Mouse (Mus musculus) hindbrain, postnatal 0 days (tissue): Measurements from ENCODE around the gene Adamtsl2. TPM values are rescaled to one million over a fixed set of nuclear protein-coding genes. Genes with fewer than 3 reads are reported as not detected.

ENCODE experiments used
- ATAC-seq: fragments of 200-750 bp; cut with Nextera tagmentation; 2 replicates; pipeline ENCODE4 v1.8.0; 2017; ENCODE audit warnings: mild to moderate bottlenecking, moderate TSS enrichment, moderate library complexity
- DNase-seq: peaks from one replicate; pipeline ENCODE4 v3.0.0-alpha.2; 2015; ENCODE audit warnings: low spot score
- H3K27ac ChIP-seq: fragments of 300-500 bp; sonication (generic); 2 replicates; pipeline ENCODE4 v1.5.1; 2014; ENCODE audit warnings: mild to moderate bottlenecking
- H3K27me3 ChIP-seq: fragments of 300-500 bp; sonication (generic); 2 replicates; pipeline ENCODE4 v1.6.1; 2014; ENCODE audit warnings: low read length, mixed read lengths; ENCODE audit not compliant: insufficient read depth
- H3K36me3 ChIP-seq: fragments of 300-500 bp; sonication (generic); 2 replicates; pipeline ENCODE4 v1.6.1; 2014; ENCODE audit warnings: low read length, mixed read lengths; ENCODE audit not compliant: insufficient read depth
- H3K4me1 ChIP-seq: fragments of 300-500 bp; sonication (generic); 2 replicates; pipeline ENCODE4 v1.6.1; 2014; ENCODE audit warnings: antibody characterized with exemption, low read length, mixed read lengths; ENCODE audit not compliant: insufficient read depth
- H3K4me2 ChIP-seq: fragments of 300-500 bp; sonication (generic); 2 replicates; pipeline ENCODE4 v1.6.1; 2014; ENCODE audit warnings: low read depth, mild to moderate bottlenecking, low read length, moderate library complexity, mixed read lengths
- H3K4me3 ChIP-seq: fragments of 300-500 bp; sonication (generic); 2 replicates; pipeline ENCODE4 v1.5.1; 2014; ENCODE audit warnings: low read length
- H3K9ac ChIP-seq: fragments of 300-500 bp; sonication (generic); replicated peaks from 2 replicates; pipeline ENCODE4 v1.6.1; 2014; ENCODE audit warnings: mild to moderate bottlenecking, low read length, moderate library complexity, mixed read lengths
- H3K9me3 ChIP-seq: fragments of 300-500 bp; sonication (generic); 2 replicates; pipeline ENCODE4 v1.6.1; 2016; ENCODE audit warnings: low read length, mixed read lengths
- CTCF ChIP-seq: IDR thresholded peaks from 2 replicates; pipeline ENCODE4 v1.5.1; 2016; ENCODE audit warnings: antibody characterized with exemption, control low read depth, low read depth
- WGBS: fragments of 180-500 bp; shearing (Covaris S2); extraction: QIAGEN DNeasy Blood & Tissue Kit; methylation state at CpG from one replicate; pipeline ENCODE4 v1.1.7; 2014; 5-methylcytosine and 5-hydroxymethylcytosine counted together
- polyA plus RNA-seq: library from polyadenylated mRNA; unstranded; fragments of >200 nt; fragmentation: Nextera tagmentation; extraction: Ambion mirVana; gene quantifications from 2 replicates; pipeline ENCODE4 v1.2.1, GENCODE M21; 2015
- total RNA-seq: library from RNA; depleted of rRNA; stranded (reverse); fragments of >200 nt; gene quantifications from 2 replicates; pipeline ENCODE4 v1.2.3, GENCODE M21; 2014

Gene Adamtsl2
- total and polyA plus RNA-seq, 2 experiments from 2014 or later = 4.4 to 9.9 TPM

- WGBS = 22% methylated on average over 9 of the region's 9 CpGs
- Histone ChIP-seq H3K4me3 (no peak overlapping the region), H3K9ac (no peak overlapping the region), H3K27ac (no peak overlapping the region), H3K4me1 (peaks cover 21% of the 10 kb centered on the region), H3K36me3 (no peaks in the 10 kb centered on the region), H3K9me3 (no peaks in the 10 kb centered on the region), H3K4me2 (no peak overlapping the region), H3K27me3 (no peaks in the 10 kb centered on the region)
- DNase-seq (no peak), ATAC-seq (no peak)
- no peak for TF ChIP-seq CTCF
Observed at GRCm38 (mm10) chr2:27122578-27122977, 43.4 kb downstream of the Adamtsl2 start.

GRCm38 (mm10) chr2:27123121-27123520 is 43.9 kb downstream of the Adamtsl2 start:
- WGBS = 91% methylated on average over 4 of the region's 4 CpGs
- Histone ChIP-seq H3K36me3 (no peaks in the 10 kb centered on the region), H3K4me1 (peaks cover 21% of the 10 kb centered on the region), H3K4me3 (no peak overlapping the region), H3K4me2 (no peak overlapping the region), H3K9ac (no peak overlapping the region), H3K9me3 (no peaks in the 10 kb centered on the region), H3K27me3 (no peaks in the 10 kb centered on the region), H3K27ac (no peak overlapping the region)
- ATAC-seq (no peak), DNase-seq (no peak)
- peak; percentile 22 for TF ChIP-seq CTCF

- TF ChIP-seq CTCF = peak; percentile 85
- 47% methylated on average over 10 of the region's 10 CpGs for WGBS
- Histone ChIP-seq H3K9ac (no peak overlapping the region), H3K4me2 (no peak overlapping the region), H3K36me3 (no peaks in the 10 kb centered on the region), H3K4me1 (peaks cover 17% of the 10 kb centered on the region), H3K27ac (no peak overlapping the region), H3K9me3 (no peaks in the 10 kb centered on the region), H3K27me3 (no peaks in the 10 kb centered on the region), H3K4me3 (no peak overlapping the region)
- DNase-seq = peak; percentile 50
- no peak for ATAC-seq
Observed at GRCm38 (mm10) chr2:27125979-27126378, 46.8 kb downstream of the Adamtsl2 start.

GRCm38 (mm10) chr2:27126496-27126895 is 47.3 kb downstream of the Adamtsl2 start:
- no peak for TF ChIP-seq CTCF
- peaks cover 16% of the 10 kb centered on the region for H3K4me1 ChIP-seq
- H3K27ac ChIP-seq = no peak overlapping the region
- H3K36me3 ChIP-seq = no peaks in the 10 kb centered on the region
- H3K4me3 ChIP-seq = no peak overlapping the region
- H3K9ac ChIP-seq = no peak overlapping the region
- H3K4me2 ChIP-seq = no peak overlapping the region
- no peak for ATAC-seq
- no peak for DNase-seq
- 56% methylated on average over 4 of the region's 4 CpGs for WGBS
- no peaks in the 10 kb centered on the region for H3K27me3 ChIP-seq
- H3K9me3 ChIP-seq = no peaks in the 10 kb centered on the region

- Histone ChIP-seq H3K9me3 (no peaks in the 10 kb centered on the region), H3K4me2 (no peak overlapping the region), H3K4me1 (no peaks in the 10 kb centered on the region), H3K4me3 (no peak overlapping the region), H3K27me3 (no peaks in the 10 kb centered on the region), H3K27ac (no peak overlapping the region), H3K9ac (no peak overlapping the region), H3K36me3 (no peaks in the 10 kb centered on the region)
- WGBS = 56% methylated on average over 3 of the region's 3 CpGs
- DNase-seq (no peak), ATAC-seq (no peak)
- TF ChIP-seq CTCF = no peak
Observed at GRCm38 (mm10) chr2:27128990-27129389, 49.8 kb downstream of the Adamtsl2 start.

GRCm38 (mm10) chr2:27135935-27136334 is 56.8 kb downstream of the Adamtsl2 start:
- Histone ChIP-seq H3K36me3 (no peaks in the 10 kb centered on the region), H3K27me3 (no peaks in the 10 kb centered on the region; the same call in 1 of the 2 replicates), H3K9me3 (no peaks in the 10 kb centered on the region), H3K4me1 (peaks cover 4% of the 10 kb centered on the region; the same call in 1 of the 2 replicates), H3K4me3 (no peak overlapping the region), H3K9ac (no peak overlapping the region), H3K27ac (no peak overlapping the region), H3K4me2 (no peak overlapping the region)
- DNase-seq = peak; percentile 50
- no peak for ATAC-seq
- no peak for TF ChIP-seq CTCF
- 57% methylated on average over 5 of the region's 5 CpGs for WGBS

GRCm38 (mm10) chr2:27136336-27136735 is 57.2 kb downstream of the Adamtsl2 start:
- Histone ChIP-seq H3K27ac (no peak overlapping the region), H3K4me2 (no peak overlapping the region), H3K9me3 (no peaks in the 10 kb centered on the region), H3K4me3 (no peak overlapping the region), H3K36me3 (no peaks in the 10 kb centered on the region), H3K27me3 (peaks cover 3% of the 10 kb centered on the region; the same call in 1 of the 2 replicates), H3K4me1 (peaks cover 4% of the 10 kb centered on the region; the same call in 1 of the 2 replicates), H3K9ac (no peak overlapping the region)
- peak; percentile 39 for DNase-seq
- 0 out of 2 replicates have a peak, but pooled peaks have one; percentile 40 for ATAC-seq
- no peak for TF ChIP-seq CTCF
- WGBS = 64% methylated on average over 3 of the region's 3 CpGs
